Mouse (Mus musculus): ENCODE data around the gene Hist1h3g. TPM values are rescaled to one million over a fixed set of nuclear protein-coding genes. Genes with fewer than 3 reads are reported as not detected.

Gene Hist1h3g
- polyA plus RNA-seq, 1 experiment, result 4.8 TPM

Other genes starting within 250 kb of the Hist1h3g start
- 22.3 and 23.5 TPM in 2 replicates for gene Zfp322a, start 166.2 kb upstream of the Hist1h3g start, polyA plus RNA-seq (2012; rRNA removed)
- 8.5 and 8.8 TPM in 2 replicates for gene Abt1, start 111.6 kb upstream of the Hist1h3g start, polyA plus RNA-seq (2012; rRNA removed)
- gene Btn1a1, start 69.5 kb upstream of the Hist1h3g start, polyA plus RNA-seq (2012; rRNA removed), result 0.09 and 0.12 TPM in 2 replicates
- gene Btn2a2, start 46.6 kb upstream of the Hist1h3g start, polyA plus RNA-seq (2012; rRNA removed), result 0.06 and 0.07 TPM in 2 replicates
- gene Hist1h4h, start 4.4 kb upstream of the Hist1h3g start, polyA plus RNA-seq (2012; rRNA removed), result 10.2 and 10.6 TPM in 2 replicates
- gene Hist1h2af, start 1.5 kb upstream of the Hist1h3g start, polyA plus RNA-seq (2012; rRNA removed), result 47.4 and 62.7 TPM in 2 replicates
- gene Hist1h2bh, start 8.0 kb downstream of the Hist1h3g start, polyA plus RNA-seq (2012; rRNA removed), result 0.52 and 0.80 TPM in 2 replicates
- 0.48 and 0.52 TPM in 2 replicates for gene Hist1h3f, start 8.6 kb downstream of the Hist1h3g start, polyA plus RNA-seq (2012; rRNA removed)
- gene Hist1h4f, start 16.2 kb downstream of the Hist1h3g start, polyA plus RNA-seq (2012; rRNA removed), result 4.7 and 5.8 TPM in 2 replicates
- 0.14 and 0.15 TPM in 2 replicates for gene Hist1h1d, start 17.8 kb downstream of the Hist1h3g start, polyA plus RNA-seq (2012; rRNA removed)
- 5.6 and 7.2 TPM in 2 replicates for gene Hist1h3e, start 26.9 kb downstream of the Hist1h3g start, polyA plus RNA-seq (2012; rRNA removed)
- gene Hist1h2ae, start 35.8 kb downstream of the Hist1h3g start, polyA plus RNA-seq (2012; rRNA removed), result 4.4 and 4.5 TPM in 2 replicates
- 7.1 and 9.6 TPM in 2 replicates for gene Hist1h2bg, start 36.0 kb downstream of the Hist1h3g start, polyA plus RNA-seq (2012; rRNA removed)
- gene Hist1h2bf, start 38.8 kb downstream of the Hist1h3g start, polyA plus RNA-seq (2012; rRNA removed), result 2.3 and 2.6 TPM in 2 replicates
- 1.6 and 1.8 TPM in 2 replicates for gene Hist1h2ad, start 39.0 kb downstream of the Hist1h3g start, polyA plus RNA-seq (2012; rRNA removed)
- gene Hist1h3d, start 40.3 kb downstream of the Hist1h3g start, polyA plus RNA-seq (2012; rRNA removed), result 4.3 and 5.6 TPM in 2 replicates
- 1.9 and 2.8 TPM in 2 replicates for gene Hist1h4d, start 46.2 kb downstream of the Hist1h3g start, polyA plus RNA-seq (2012; rRNA removed)
- gene Hist1h2be, start 85.7 kb downstream of the Hist1h3g start, polyA plus RNA-seq (2012; rRNA removed), result 1.2 and 1.5 TPM in 2 replicates
- 1.8 and 1.9 TPM in 2 replicates for gene Hist1h1e, start 87.1 kb downstream of the Hist1h3g start, polyA plus RNA-seq (2012; rRNA removed)
- 0.62 and 0.67 TPM in 2 replicates for gene Hist1h2ac, start 148.5 kb downstream of the Hist1h3g start, polyA plus RNA-seq (2012; rRNA removed)
- 32.4 and 40.3 TPM in 2 replicates for gene Hist1h2bc, start 148.8 kb downstream of the Hist1h3g start, polyA plus RNA-seq (2012; rRNA removed)
- gene Hist1h1t, start 160.4 kb downstream of the Hist1h3g start, polyA plus RNA-seq (2012; rRNA removed), result not detected in 2 replicates
- 2.6 and 3.4 TPM in 2 replicates for gene Hist1h4c, start 163.0 kb downstream of the Hist1h3g start, polyA plus RNA-seq (2012; rRNA removed)
- 1.5 and 2.0 TPM in 2 replicates for gene Hfe, start 175.4 kb downstream of the Hist1h3g start, polyA plus RNA-seq (2012; rRNA removed)
- gene Hist1h1c, start 203.4 kb downstream of the Hist1h3g start, polyA plus RNA-seq (2012; rRNA removed), result 12.8 and 15.6 TPM in 2 replicates
- 3.9 and 4.1 TPM in 2 replicates for gene Hist1h3c, start 210.2 kb downstream of the Hist1h3g start, polyA plus RNA-seq (2012; rRNA removed)
- gene Hist1h2bb, start 211.3 kb downstream of the Hist1h3g start, polyA plus RNA-seq (2012; rRNA removed), result 1.9 and 2.7 TPM in 2 replicates
- 6.3 and 6.8 TPM in 2 replicates for gene Hist1h2ab, start 215.7 kb downstream of the Hist1h3g start, polyA plus RNA-seq (2012; rRNA removed)
- 7.5 and 8.8 TPM in 2 replicates for gene Hist1h3b, start 216.8 kb downstream of the Hist1h3g start, polyA plus RNA-seq (2012; rRNA removed)
- gene Hist1h4b, start 221.6 kb downstream of the Hist1h3g start, polyA plus RNA-seq (2012; rRNA removed), result 4.9 and 7.8 TPM in 2 replicates
- 2.3 and 3.4 TPM in 2 replicates for gene Hist1h4a, start 225.8 kb downstream of the Hist1h3g start, polyA plus RNA-seq (2012; rRNA removed)
- 5.1 and 5.4 TPM in 2 replicates for gene Hist1h3a, start 227.0 kb downstream of the Hist1h3g start, polyA plus RNA-seq (2012; rRNA removed)
- 0.66 and 1.8 TPM in 2 replicates for gene Hist1h1a, start 228.2 kb downstream of the Hist1h3g start, polyA plus RNA-seq (2012; rRNA removed)
- gene Trim38, start 234.5 kb downstream of the Hist1h3g start, polyA plus RNA-seq (2012; rRNA removed), result 0.04 TPM in 1 of 2 replicates, not detected in the other

Measured in central nervous system, embryonic 18 days (tissue).